Mouse (Mus musculus) spleen, postnatal 0 days (tissue): ENCODE data around the gene Eif1ax. TPM values are rescaled to one million over a fixed set of nuclear protein-coding genes. Genes with fewer than 3 reads are reported as not detected.

Experiments used
- polyA plus RNA-seq: library from polyadenylated mRNA; unstranded; fragments of >200 nt; fragmentation: Nextera tagmentation; extraction: Ambion mirVana; gene quantifications from 2 replicates; pipeline ENCODE4 v1.2.1, GENCODE M21; 2015

Eif1ax gene
- polyA plus RNA-seq, result 83.1 and 92.2 TPM in 2 replicates

GRCm38 (mm10) chrX:159371831-159372752 lies at the start of gene Eif1ax:
Eif1ax (plus strand) TSS chrX:159372178.

GRCm38 (mm10) chrX:159414130-159414828 lies 42.3 kb downstream of the Eif1ax start, which contains the start of gene Map7d2:
Map7d2 (plus strand) TSS chrX:159414572.

Other genes starting within 250 kb of the Eif1ax start
- gene Rps6ka3, start 161.9 kb upstream of the Eif1ax start, polyA plus RNA-seq, result 4.5 and 5.3 TPM in 2 replicates
- 0.05 TPM in 1 of 2 replicates, not detected in the other for gene Map7d2, start 42.4 kb downstream of the Eif1ax start, polyA plus RNA-seq
- 12.9 TPM in 2 replicates for gene Bclaf3, start 154.5 kb downstream of the Eif1ax start, polyA plus RNA-seq